Mouse (Mus musculus) intestine, embryonic 15.5 days (tissue): ENCODE measurements around the gene Tedc2. TPM values are rescaled to one million over a fixed set of nuclear protein-coding genes. Genes with fewer than 3 reads are reported as not detected.

Experiments used
- ATAC-seq: fragments of 200-750 bp; cut with Nextera tagmentation; 2 replicates; pipeline ENCODE4 v1.8.0; 2017; ENCODE audit warnings: moderate TSS enrichment, moderate library complexity
- H3K27ac ChIP-seq: fragments of 300-500 bp; sonication (generic); 2 replicates; pipeline ENCODE4 v1.5.1; 2015; ENCODE audit warnings: mild to moderate bottlenecking, inconsistent platforms
- H3K27me3 ChIP-seq: fragments of 300-500 bp; sonication (generic); replicated peaks from 2 replicates; pipeline ENCODE4 v1.6.1; 2015; ENCODE audit warnings: inconsistent platforms
- H3K36me3 ChIP-seq: fragments of 300-500 bp; sonication (generic); 2 replicates; pipeline ENCODE4 v1.6.1; 2015; ENCODE audit warnings: inconsistent platforms
- H3K4me1 ChIP-seq: fragments of 300-500 bp; sonication (generic); replicated peaks from 2 replicates; pipeline ENCODE4 v1.6.1; 2015; ENCODE audit warnings: inconsistent platforms
- H3K4me2 ChIP-seq: fragments of 300-500 bp; sonication (generic); replicated peaks from 2 replicates; pipeline ENCODE4 v1.6.1; 2015; ENCODE audit warnings: mild to moderate bottlenecking, inconsistent platforms
- H3K4me3 ChIP-seq: fragments of 300-500 bp; sonication (generic); replicated peaks from 2 replicates; pipeline ENCODE4 v1.5.1; 2015; ENCODE audit warnings: inconsistent platforms
- H3K9ac ChIP-seq: fragments of 300-500 bp; sonication (generic); 2 replicates; pipeline ENCODE4 v1.6.1; 2015; ENCODE audit warnings: inconsistent platforms
- H3K9me3 ChIP-seq: fragments of 300-500 bp; sonication (generic); 2 replicates; pipeline ENCODE4 v1.6.1; 2016; ENCODE audit warnings: inconsistent platforms
- WGBS: fragments of 180-500 bp; shearing (Covaris S2); methylation state at CpG from one replicate; pipeline ENCODE4 v1.1.7; 2015; 5-methylcytosine and 5-hydroxymethylcytosine counted together
- polyA plus RNA-seq: library from polyadenylated mRNA; unstranded; fragments of >200 nt; fragmentation: Nextera tagmentation; extraction: Ambion mirVana; gene quantifications from 2 replicates; pipeline ENCODE4 v1.2.1, GENCODE M21; 2015

Tedc2 gene
- polyA plus RNA-seq, 1 experiment from 2014 or later = 10.1 TPM

DNA sequence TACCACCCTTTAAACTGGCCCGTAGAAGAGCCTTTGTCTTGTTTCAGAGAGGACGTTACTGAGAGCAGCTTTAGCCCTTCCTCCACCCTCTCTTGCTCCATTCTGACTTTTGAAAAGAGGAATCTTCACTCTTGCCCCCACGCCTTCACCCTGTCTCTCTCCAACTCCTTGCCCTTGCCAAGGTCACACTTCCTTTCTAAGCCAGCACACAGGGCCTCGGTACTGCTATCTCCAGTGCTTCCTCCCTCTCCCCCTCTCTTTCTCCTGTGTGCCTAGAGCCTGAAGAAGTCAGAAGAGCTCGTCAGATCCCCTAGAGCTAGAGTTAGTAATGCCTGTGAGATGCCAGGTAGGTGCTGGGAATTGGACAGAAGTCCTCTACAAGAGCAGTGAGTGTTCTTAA is 49.9 kb downstream of the Tedc2 start:
- Histone ChIP-seq H3K9ac (no peak overlapping the region), H3K4me2 (no peak overlapping the region), H3K4me1 (peaks cover 11% of the 10 kb centered on the region), H3K4me3 (no peak overlapping the region), H3K27me3 (no peaks in the 10 kb centered on the region), H3K27ac (no peak overlapping the region), H3K36me3 (0 out of 2 replicates have a peak, but pooled peaks cover 2% of the 10 kb centered on the region), H3K9me3 (no peaks in the 10 kb centered on the region)
- WGBS = 81% methylated on average over 5 of the region's 5 CpGs
- ATAC-seq = no peak

- Histone ChIP-seq H3K27ac (peak overlapping the region; percentile 97), H3K4me3 (peak overlapping the region; percentile 86), H3K27me3 (no peaks in the 10 kb centered on the region), H3K36me3 (peaks cover 6% of the 10 kb centered on the region; the same call in 1 of the 2 replicates), H3K9ac (peak overlapping the region; percentile 89), H3K4me1 (peaks cover 13% of the 10 kb centered on the region), H3K9me3 (no peaks in the 10 kb centered on the region), H3K4me2 (peak overlapping the region; percentile 87)
- ATAC-seq = no peak
- 53% methylated on average over 3 of the region's 3 CpGs for WGBS
These were observed 50.5 kb downstream of the Tedc2 start for GRCm38 (mm10) chr17:24170125-24170524.

DNA sequence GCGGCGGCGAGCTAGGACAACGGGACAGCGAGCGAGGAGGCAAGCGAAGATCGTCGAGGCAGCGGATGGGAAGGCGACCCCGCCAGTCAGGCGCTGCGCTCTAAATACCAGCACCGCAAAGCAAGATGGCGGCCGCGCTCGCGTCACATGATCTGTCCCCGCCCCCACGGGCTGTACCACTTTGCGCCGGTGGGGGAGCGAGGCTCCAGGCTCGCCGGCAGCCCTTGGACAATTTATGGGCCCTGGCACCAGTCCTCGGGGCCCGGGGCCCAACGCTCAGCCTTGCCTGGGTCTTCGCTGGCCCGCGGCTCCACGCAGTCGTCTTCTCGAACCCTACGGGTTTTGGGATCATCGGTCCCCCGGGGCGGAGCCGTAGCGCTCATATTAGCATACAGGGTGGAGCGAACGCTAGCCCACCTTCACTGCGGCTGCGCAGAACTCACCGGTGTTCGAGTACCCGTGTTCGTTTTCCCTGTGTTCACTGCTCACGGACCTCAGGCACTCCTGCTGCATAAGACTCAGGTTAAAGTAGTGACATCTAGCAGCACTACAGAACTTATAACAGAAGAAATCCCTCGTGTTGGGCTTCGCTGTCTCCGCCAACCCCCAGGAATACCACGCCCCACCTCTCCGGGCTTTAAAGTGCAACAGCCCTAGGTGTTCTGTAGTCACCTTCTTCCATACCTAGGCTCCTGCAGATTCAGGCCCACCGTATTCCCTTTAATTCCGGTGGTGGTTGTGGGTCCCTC is 51.2 kb downstream of the Tedc2 start, which contains the start of gene Atp6v0c:
Atp6v0c (minus strand) TSS at position 386 of the 749 bp plus-strand sequence.
- peaks cover 7% of the 10 kb centered on the region; the same call in 1 of the 2 replicates for H3K36me3 ChIP-seq
- WGBS = under 1% methylated on average over 58 of the region's 58 CpGs
- H3K9ac ChIP-seq = peak within 1 kb of the TSS; percentile 89
- ATAC-seq = peak; percentile 92
- peak within 1 kb of the TSS; percentile 86 for H3K4me3 ChIP-seq
- H3K4me2 ChIP-seq = peak within 1 kb of the TSS; percentile 87
- peaks cover 18% of the 10 kb centered on the region for H3K4me1 ChIP-seq
- H3K27me3 ChIP-seq = no peaks in the 10 kb centered on the region
- no peaks in the 10 kb centered on the region for H3K9me3 ChIP-seq
- H3K27ac ChIP-seq = peak within 1 kb of the TSS; percentile 97

GRCm38 (mm10) chr17:24168590-24169277 is 51.9 kb downstream of the Tedc2 start:
- Histone ChIP-seq H3K4me3 (peak overlapping the region; percentile 86), H3K4me2 (peak overlapping the region; percentile 87), H3K9ac (peak overlapping the region; percentile 89), H3K36me3 (peaks cover 7% of the 10 kb centered on the region; the same call in 1 of the 2 replicates), H3K4me1 (peaks cover 18% of the 10 kb centered on the region), H3K9me3 (no peaks in the 10 kb centered on the region), H3K27me3 (no peaks in the 10 kb centered on the region), H3K27ac (peak overlapping the region; percentile 97)
- peak; percentile 55 for ATAC-seq
- WGBS = under 1% methylated on average over 40 of the region's 41 CpGs

GRCm38 (mm10) chr17:24167891-24168505 is 52.7 kb downstream of the Tedc2 start:
- ATAC-seq = no peak
- Histone ChIP-seq H3K4me1 (peaks cover 18% of the 10 kb centered on the region), H3K4me2 (peak overlapping the region; percentile 87), H3K9me3 (no peaks in the 10 kb centered on the region), H3K36me3 (peaks cover 7% of the 10 kb centered on the region; the same call in 1 of the 2 replicates), H3K4me3 (peak overlapping the region; percentile 86), H3K9ac (peak overlapping the region; percentile 89), H3K27ac (peak overlapping the region; percentile 97; the same call in 1 of the 2 replicates), H3K27me3 (no peaks in the 10 kb centered on the region)
- WGBS = 48% methylated on average over 7 of the region's 7 CpGs

DNA sequence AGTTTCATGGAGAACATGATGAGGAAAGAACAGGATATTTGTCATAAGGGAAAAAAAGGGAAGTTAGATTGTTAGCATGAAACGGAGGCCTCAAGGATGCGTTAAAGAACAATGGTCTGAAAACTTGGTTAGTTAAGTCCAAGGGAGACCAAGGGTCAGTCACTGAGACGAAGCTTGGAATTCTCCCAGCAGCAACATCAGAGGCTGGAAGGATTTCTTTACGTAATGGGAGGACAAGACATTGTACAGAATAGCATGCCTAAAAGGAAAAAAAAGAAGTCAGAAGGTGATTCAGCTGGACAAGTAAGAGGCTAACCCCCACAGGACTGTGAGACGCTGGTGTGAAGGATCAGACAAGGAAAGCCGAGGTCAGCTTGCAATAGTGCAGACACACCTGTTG is 53.5 kb downstream of the Tedc2 start:
- 80% methylated on average over 6 of the region's 6 CpGs for WGBS
- H3K27ac ChIP-seq = no peak overlapping the region
- H3K9ac ChIP-seq = no peak overlapping the region
- no peak overlapping the region; the same call in 1 of the 2 replicates for H3K4me3 ChIP-seq
- no peaks in the 10 kb centered on the region for H3K27me3 ChIP-seq
- no peak for ATAC-seq
- peaks cover 7% of the 10 kb centered on the region; the same call in 1 of the 2 replicates for H3K36me3 ChIP-seq
- no peaks in the 10 kb centered on the region for H3K9me3 ChIP-seq
- H3K4me2 ChIP-seq = peak overlapping the region; percentile 87; the same call in 1 of the 2 replicates
- H3K4me1 ChIP-seq = peaks cover 24% of the 10 kb centered on the region

Other genes starting within 250 kb of the Tedc2 start
- gene Prss30, start 240.3 kb downstream of the Tedc2 start, polyA plus RNA-seq = 1.4 and 2.2 TPM in 2 replicates
- gene Prss22, start 222.8 kb downstream of the Tedc2 start, polyA plus RNA-seq = not detected in 2 replicates
- gene Prss27, start 182.7 kb downstream of the Tedc2 start, polyA plus RNA-seq = 0.11 and 0.18 TPM in 2 replicates
- 64.5 and 66.6 TPM in 2 replicates for gene Kctd5, start 147.4 kb downstream of the Tedc2 start, polyA plus RNA-seq
- 35.8 and 36.0 TPM in 2 replicates for gene Pdpk1, start 69.9 kb downstream of the Tedc2 start, polyA plus RNA-seq
- gene Amdhd2, start 57.1 kb downstream of the Tedc2 start, polyA plus RNA-seq = 34.3 and 43.5 TPM in 2 replicates
- 572 and 634 TPM in 2 replicates for gene Atp6v0c, start 51.1 kb downstream of the Tedc2 start, polyA plus RNA-seq
- 4.7 and 5.9 TPM in 2 replicates for gene Tbc1d24, start 15.3 kb downstream of the Tedc2 start, polyA plus RNA-seq
- gene Ntn3, start 11.3 kb downstream of the Tedc2 start, polyA plus RNA-seq = 5.9 and 6.2 TPM in 2 replicates
- 50.1 and 51.9 TPM in 2 replicates for gene Ccnf, start 30.6 kb upstream of the Tedc2 start, polyA plus RNA-seq
- 0.06 TPM in 1 of 2 replicates, not detected in the other for gene Abca17, start 130.2 kb upstream of the Tedc2 start, polyA plus RNA-seq
- gene Abca3, start 131.1 kb upstream of the Tedc2 start, polyA plus RNA-seq = 10.1 and 11.1 TPM in 2 replicates
- 250 and 257 TPM in 2 replicates for gene Rnps1, start 193.7 kb upstream of the Tedc2 start, polyA plus RNA-seq
- 122 and 137 TPM in 2 replicates for gene Eci1, start 205.8 kb upstream of the Tedc2 start, polyA plus RNA-seq
- gene Dnase1l2, start 222.3 kb upstream of the Tedc2 start, polyA plus RNA-seq = 1.4 and 2.1 TPM in 2 replicates
- 23.0 and 29.3 TPM in 2 replicates for gene E4f1, start 249.5 kb upstream of the Tedc2 start, polyA plus RNA-seq
- gene Pgp, start 249.5 kb upstream of the Tedc2 start, polyA plus RNA-seq = 79.9 and 80.6 TPM in 2 replicates